Mouse (Mus musculus) central nervous system, embryonic 18 days (tissue): Measurements from ENCODE around the gene Ccdc34. TPM values are rescaled to one million over a fixed set of nuclear protein-coding genes. Genes with fewer than 3 reads are reported as not detected.

Experiments used
- polyA plus RNA-seq: library from polyadenylated mRNA; depleted of rRNA; stranded (reverse); fragments of >200 nt; gene quantifications from 2 replicates; pipeline ENCODE4 v1.2.3, GENCODE M21; 2012; rRNA removed

Ccdc34 gene
- 26.7 and 27.1 TPM in 2 replicates for polyA plus RNA-seq

GRCm38 (mm10) chr2:110017616-110018505 is at the start of gene Ccdc34:
Gene Ccdc34 (plus strand): TSS chr2:110017817.

Other genes starting within 250 kb of the Ccdc34 start
- 78.7 and 80.8 TPM in 2 replicates for gene Lin7c, start 127.0 kb upstream of the Ccdc34 start, polyA plus RNA-seq
- 10.1 and 11.9 TPM in 2 replicates for gene Lgr4, start 100.2 kb upstream of the Ccdc34 start, polyA plus RNA-seq